Mouse (Mus musculus): Measurements from ENCODE around the gene Olfr805. TPM values are rescaled to one million over a fixed set of nuclear protein-coding genes. Genes with fewer than 3 reads are reported as not detected.

The Olfr805 gene
- polyA plus RNA-seq (2014; fragmentation: Illumina TruSeq; extraction: RNeasy Lipid Tissue Mini Kit (QIAGEN cat#74804); ENCODE audit: low read depth, low replicate concordance), result not detected

GRCm38 (mm10) chr10:129729275-129729674, at the start of gene Olfr805:
Olfr805 (minus strand) TSS chr10:129729375.

GRCm38 (mm10) chr10:129774338-129774737, 45.2 kb upstream of the Olfr805 start, which contains the start of gene Olfr809:
Olfr809 (plus strand) TSS chr10:129774638.

DNA sequence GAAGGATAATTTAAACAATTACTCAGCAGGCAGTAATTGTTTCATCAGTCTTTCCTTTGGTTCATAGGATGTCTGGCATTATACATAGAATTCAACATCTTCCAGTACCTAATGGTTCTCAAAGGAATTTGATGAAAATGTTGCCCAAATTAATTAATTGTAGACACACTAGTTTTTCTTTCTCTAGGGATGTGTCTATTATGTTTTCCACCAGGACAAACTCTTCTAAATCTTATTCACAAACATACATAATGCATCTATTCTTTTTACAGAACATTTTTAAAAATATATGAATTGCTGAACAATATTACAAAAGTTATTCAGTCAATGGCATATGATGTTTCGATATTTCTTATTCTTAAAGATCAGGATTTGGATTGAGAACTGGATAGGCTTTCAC, 36.0 kb upstream of the Olfr805 start, which contains the start of gene Olfr808:
Gene Olfr808 (plus strand): TSS at position 301 of the 400 bp plus-strand sequence.

GRCm38 (mm10) chr10:129757693-129758092, 28.5 kb upstream of the Olfr805 start, which contains the start of gene Olfr807:
Olfr807 (minus strand) TSS chr10:129757793.

GRCm38 (mm10) chr10:129741821-129742220, 12.6 kb upstream of the Olfr805 start, which contains the start of gene Olfr806:
Olfr806 (minus strand) TSS chr10:129741921.

GRCm38 (mm10) chr10:129702910-129703309, 26.3 kb downstream of the Olfr805 start, which contains the start of gene Olfr804:
Olfr804 (plus strand) TSS chr10:129703210.

DNA sequence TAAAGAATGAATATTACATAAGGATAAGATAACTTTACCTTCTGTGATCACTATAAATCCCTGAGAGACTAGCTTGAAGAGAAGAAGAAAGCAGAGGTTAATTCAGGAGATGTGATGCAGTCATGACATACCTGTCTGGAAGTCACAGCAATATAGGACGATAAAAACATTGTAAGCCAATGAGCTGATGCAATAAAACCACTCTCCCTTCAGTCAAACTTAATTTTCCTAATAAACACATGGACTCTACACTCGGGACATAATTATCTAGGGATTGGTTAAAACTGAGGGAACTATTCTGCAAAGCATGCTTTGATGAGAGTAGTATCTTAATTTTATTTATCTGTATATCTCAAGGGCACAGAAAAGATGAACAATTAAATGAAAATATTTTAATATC, 35.0 kb downstream of the Olfr805 start, which contains the start of gene Olfr803:
Gene Olfr803 (minus strand): TSS at position 101 of the 400 bp plus-strand sequence.

GRCm38 (mm10) chr10:129688069-129688468, 41.1 kb downstream of the Olfr805 start, which contains the start of gene Olfr802:
Olfr802 (minus strand) TSS chr10:129688169.

DNA sequence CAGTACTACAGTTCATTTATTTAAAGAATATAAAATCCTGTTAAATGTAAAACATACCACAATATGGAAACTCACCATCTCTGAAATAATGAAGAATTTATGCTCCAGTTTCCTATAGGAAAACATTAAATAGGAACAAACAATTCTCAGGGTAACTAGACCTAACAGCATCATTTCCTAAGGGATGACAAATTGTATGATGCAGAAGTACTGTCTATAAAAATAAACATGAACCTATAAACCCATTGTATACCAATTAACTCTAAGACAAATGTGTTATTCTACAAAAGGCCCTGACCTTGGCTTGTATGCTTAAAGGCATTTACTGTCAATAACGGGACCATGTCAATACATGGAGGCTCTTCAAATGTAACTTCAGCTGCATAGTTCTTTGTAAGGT, 55.4 kb downstream of the Olfr805 start, which contains the start of gene Olfr801:
Gene Olfr801 (minus strand): TSS at position 101 of the 400 bp plus-strand sequence.

Other genes starting within 250 kb of the Olfr805 start
- not detected for gene Olfr789, start 244.6 kb downstream of the Olfr805 start, polyA plus RNA-seq (2014; fragmentation: Illumina TruSeq; extraction: RNeasy Lipid Tissue Mini Kit (QIAGEN cat#74804); ENCODE audit: low read depth, low replicate concordance)
- gene Olfr790, start 230.9 kb downstream of the Olfr805 start, polyA plus RNA-seq (2014; fragmentation: Illumina TruSeq; extraction: RNeasy Lipid Tissue Mini Kit (QIAGEN cat#74804); ENCODE audit: low read depth, low replicate concordance), result not detected
- not detected for gene Olfr791, start 207.6 kb downstream of the Olfr805 start, polyA plus RNA-seq (2014; fragmentation: Illumina TruSeq; extraction: RNeasy Lipid Tissue Mini Kit (QIAGEN cat#74804); ENCODE audit: low read depth, low replicate concordance)
- gene Olfr792, start 190.2 kb downstream of the Olfr805 start, polyA plus RNA-seq (2014; fragmentation: Illumina TruSeq; extraction: RNeasy Lipid Tissue Mini Kit (QIAGEN cat#74804); ENCODE audit: low read depth, low replicate concordance), result not detected
- not detected for gene Olfr794, start 161.7 kb downstream of the Olfr805 start, polyA plus RNA-seq (2014; fragmentation: Illumina TruSeq; extraction: RNeasy Lipid Tissue Mini Kit (QIAGEN cat#74804); ENCODE audit: low read depth, low replicate concordance)
- not detected for gene Olfr796, start 116.8 kb downstream of the Olfr805 start, polyA plus RNA-seq (2014; fragmentation: Illumina TruSeq; extraction: RNeasy Lipid Tissue Mini Kit (QIAGEN cat#74804); ENCODE audit: low read depth, low replicate concordance)
- gene Olfr798, start 101.4 kb downstream of the Olfr805 start, polyA plus RNA-seq (2014; fragmentation: Illumina TruSeq; extraction: RNeasy Lipid Tissue Mini Kit (QIAGEN cat#74804); ENCODE audit: low read depth, low replicate concordance), result not detected
- gene Olfr799, start 91.9 kb downstream of the Olfr805 start, polyA plus RNA-seq (2014; fragmentation: Illumina TruSeq; extraction: RNeasy Lipid Tissue Mini Kit (QIAGEN cat#74804); ENCODE audit: low read depth, low replicate concordance), result not detected
- gene Olfr800, start 71.7 kb downstream of the Olfr805 start, polyA plus RNA-seq (2014; fragmentation: Illumina TruSeq; extraction: RNeasy Lipid Tissue Mini Kit (QIAGEN cat#74804); ENCODE audit: low read depth, low replicate concordance), result not detected
- not detected for gene Olfr801, start 55.5 kb downstream of the Olfr805 start, polyA plus RNA-seq (2014; fragmentation: Illumina TruSeq; extraction: RNeasy Lipid Tissue Mini Kit (QIAGEN cat#74804); ENCODE audit: low read depth, low replicate concordance)
- not detected for gene Olfr802, start 41.2 kb downstream of the Olfr805 start, polyA plus RNA-seq (2014; fragmentation: Illumina TruSeq; extraction: RNeasy Lipid Tissue Mini Kit (QIAGEN cat#74804); ENCODE audit: low read depth, low replicate concordance)
- not detected for gene Olfr803, start 35.1 kb downstream of the Olfr805 start, polyA plus RNA-seq (2014; fragmentation: Illumina TruSeq; extraction: RNeasy Lipid Tissue Mini Kit (QIAGEN cat#74804); ENCODE audit: low read depth, low replicate concordance)
- gene Olfr804, start 26.2 kb downstream of the Olfr805 start, polyA plus RNA-seq (2014; fragmentation: Illumina TruSeq; extraction: RNeasy Lipid Tissue Mini Kit (QIAGEN cat#74804); ENCODE audit: low read depth, low replicate concordance), result not detected
- gene Olfr806, start 12.5 kb upstream of the Olfr805 start, polyA plus RNA-seq (2014; fragmentation: Illumina TruSeq; extraction: RNeasy Lipid Tissue Mini Kit (QIAGEN cat#74804); ENCODE audit: low read depth, low replicate concordance), result not detected
- gene Olfr807, start 28.4 kb upstream of the Olfr805 start, polyA plus RNA-seq (2014; fragmentation: Illumina TruSeq; extraction: RNeasy Lipid Tissue Mini Kit (QIAGEN cat#74804); ENCODE audit: low read depth, low replicate concordance), result not detected
- gene Olfr808, start 36.1 kb upstream of the Olfr805 start, polyA plus RNA-seq (2014; fragmentation: Illumina TruSeq; extraction: RNeasy Lipid Tissue Mini Kit (QIAGEN cat#74804); ENCODE audit: low read depth, low replicate concordance), result not detected
- not detected for gene Olfr809, start 45.3 kb upstream of the Olfr805 start, polyA plus RNA-seq (2014; fragmentation: Illumina TruSeq; extraction: RNeasy Lipid Tissue Mini Kit (QIAGEN cat#74804); ENCODE audit: low read depth, low replicate concordance)
- not detected for gene Olfr810, start 65.5 kb upstream of the Olfr805 start, polyA plus RNA-seq (2014; fragmentation: Illumina TruSeq; extraction: RNeasy Lipid Tissue Mini Kit (QIAGEN cat#74804); ENCODE audit: low read depth, low replicate concordance)
- not detected for gene Olfr811, start 75.0 kb upstream of the Olfr805 start, polyA plus RNA-seq (2014; fragmentation: Illumina TruSeq; extraction: RNeasy Lipid Tissue Mini Kit (QIAGEN cat#74804); ENCODE audit: low read depth, low replicate concordance)
- gene Olfr812, start 116.7 kb upstream of the Olfr805 start, polyA plus RNA-seq (2014; fragmentation: Illumina TruSeq; extraction: RNeasy Lipid Tissue Mini Kit (QIAGEN cat#74804); ENCODE audit: low read depth, low replicate concordance), result not detected
- gene Olfr813, start 126.0 kb upstream of the Olfr805 start, polyA plus RNA-seq (2014; fragmentation: Illumina TruSeq; extraction: RNeasy Lipid Tissue Mini Kit (QIAGEN cat#74804); ENCODE audit: low read depth, low replicate concordance), result not detected
- not detected for gene Olfr814, start 150.5 kb upstream of the Olfr805 start, polyA plus RNA-seq (2014; fragmentation: Illumina TruSeq; extraction: RNeasy Lipid Tissue Mini Kit (QIAGEN cat#74804); ENCODE audit: low read depth, low replicate concordance)
- gene Olfr815, start 176.5 kb upstream of the Olfr805 start, polyA plus RNA-seq (2014; fragmentation: Illumina TruSeq; extraction: RNeasy Lipid Tissue Mini Kit (QIAGEN cat#74804); ENCODE audit: low read depth, low replicate concordance), result not detected
- gene Olfr816, start 186.2 kb upstream of the Olfr805 start, polyA plus RNA-seq (2014; fragmentation: Illumina TruSeq; extraction: RNeasy Lipid Tissue Mini Kit (QIAGEN cat#74804); ENCODE audit: low read depth, low replicate concordance), result not detected
- gene Olfr818, start 219.7 kb upstream of the Olfr805 start, polyA plus RNA-seq (2014; fragmentation: Illumina TruSeq; extraction: RNeasy Lipid Tissue Mini Kit (QIAGEN cat#74804); ENCODE audit: low read depth, low replicate concordance), result not detected
- gene Olfr819, start 237.9 kb upstream of the Olfr805 start, polyA plus RNA-seq (2014; fragmentation: Illumina TruSeq; extraction: RNeasy Lipid Tissue Mini Kit (QIAGEN cat#74804); ENCODE audit: low read depth, low replicate concordance), result not detected
- not detected for gene Olfr247, start 246.8 kb upstream of the Olfr805 start, polyA plus RNA-seq (2014; fragmentation: Illumina TruSeq; extraction: RNeasy Lipid Tissue Mini Kit (QIAGEN cat#74804); ENCODE audit: low read depth, low replicate concordance)

Data from kidney, adult 10 weeks (tissue).